Mouse (Mus musculus): ENCODE measurements at regions not wholly inside any gene's neighbourhood (a gene's known extent, or its start where the extent isn't known, plus 50 kb on each side); places are given as distances from the start of the nearest gene placed in this dataset.

DNA sequence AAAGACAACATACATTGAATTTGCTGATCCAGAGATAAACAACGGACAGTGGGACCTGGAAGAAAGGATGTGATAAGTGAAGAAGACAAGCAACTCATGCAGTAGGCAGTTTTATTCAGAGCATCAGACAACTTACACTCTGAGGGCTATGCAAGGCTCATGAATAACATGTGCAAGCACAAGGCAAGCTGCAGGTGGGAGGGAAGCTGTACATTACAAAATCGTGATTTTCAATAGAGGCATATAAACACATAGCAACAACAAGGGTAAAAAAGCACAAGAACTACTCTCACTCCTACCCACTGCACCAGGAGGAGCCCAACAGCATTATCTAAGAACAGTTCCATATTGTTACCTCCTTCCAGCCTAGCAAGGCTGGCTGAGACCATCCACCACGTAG, 390.5 kb downstream of the Tecrl start:
- TF ChIP-seq CTCF (IDR thresholded peaks at IDR 0.05; ENCODE audit: low read depth) (no peak), EP300 (IDR thresholded peaks at IDR 0.05; ENCODE audit: low read depth) (no peak)
